Mouse (Mus musculus) lung, adult 18-20 months (tissue): ENCODE results near the gene Rbm31y.
"Not testable (repeated sequence)": the region's sequence is repeated elsewhere in the genome, so short reads cannot be mapped to it uniquely, and the experiment has no call there.

Source experiments
- DNase-seq, 2 experiments: peaks; one replicate each; pipeline ENCODE4 v3.0.0; 2022; ENCODE audit warnings: mixed read lengths in 2 of 2

Gene Rbm31y

DNA sequence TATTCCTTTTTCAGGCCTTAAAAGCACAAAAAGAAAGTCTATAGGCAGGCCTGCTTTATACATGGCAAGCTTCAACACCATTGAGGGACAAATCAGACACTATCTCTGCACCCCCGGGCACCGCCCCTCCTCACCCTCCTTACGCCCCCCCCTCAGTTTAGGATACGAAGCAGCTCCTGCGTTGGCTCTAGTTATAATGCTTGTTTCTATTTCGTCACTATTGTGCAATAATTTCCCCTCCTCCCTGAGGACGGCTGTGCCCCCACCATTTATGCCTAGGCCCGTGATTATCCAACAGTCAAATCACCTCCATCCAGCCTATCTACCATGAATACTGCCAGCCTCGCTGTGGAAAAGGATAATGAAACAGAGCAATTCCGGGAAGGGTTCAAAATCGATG lies at the start of gene Rbm31y:
Gene Rbm31y (plus strand): TSS at position 301 of the 400 bp plus-strand sequence.
- DNase-seq = not testable (repeated sequence)
